Mouse (Mus musculus) forebrain, embryonic 14.5 days (tissue): ENCODE results near the gene Dnase2b. TPM values are rescaled to one million over a fixed set of nuclear protein-coding genes. Genes with fewer than 3 reads are reported as not detected.

Experiments used
- ATAC-seq: fragments of 200-750 bp; cut with Nextera tagmentation; 2 replicates; pipeline ENCODE4 v1.8.0; 2017; ENCODE audit warnings: mild to moderate bottlenecking, moderate library complexity
- DNase-seq: peaks from one replicate; pipeline ENCODE4 v3.0.0-alpha.2; 2015; ENCODE audit warnings: low spot score
- H3K27ac ChIP-seq: fragments of 300-500 bp; sonication (generic); 2 replicates; pipeline ENCODE4 v1.5.1; 2014; ENCODE audit warnings: low read depth, mild to moderate bottlenecking, control low read depth, low read length, moderate library complexity
- H3K27me3 ChIP-seq: fragments of 300-500 bp; sonication (generic); replicated peaks from 2 replicates; pipeline ENCODE4 v1.6.1; 2014; ENCODE audit warnings: low read length, control low read depth, mixed read lengths; ENCODE audit not compliant: control insufficient read depth, insufficient read depth
- H3K36me3 ChIP-seq: fragments of 300-500 bp; sonication (generic); 2 replicates; pipeline ENCODE4 v1.6.1; 2014; ENCODE audit warnings: low read length, control low read depth; ENCODE audit not compliant: control insufficient read depth, insufficient read depth
- H3K4me1 ChIP-seq: fragments of 300-500 bp; sonication (generic); 2 replicates; pipeline ENCODE4 v1.6.1; 2014; ENCODE audit warnings: antibody characterized with exemption, low read length, control low read depth; ENCODE audit not compliant: control insufficient read depth, insufficient read depth
- H3K4me2 ChIP-seq: fragments of 300-500 bp; sonication (generic); 2 replicates; pipeline ENCODE4 v1.6.1; 2014; ENCODE audit warnings: mild to moderate bottlenecking, control low read depth, low read length
- H3K4me3 ChIP-seq: fragments of 300-500 bp; sonication (generic); 2 replicates; pipeline ENCODE4 v1.5.1; 2014; ENCODE audit warnings: low read depth, low read length, control low read depth
- H3K9ac ChIP-seq: fragments of 300-500 bp; sonication (generic); 2 replicates; pipeline ENCODE4 v1.6.1; 2014; ENCODE audit warnings: mild to moderate bottlenecking, low read length, control low read depth, moderate library complexity
- H3K9me3 ChIP-seq: fragments of 300-500 bp; sonication (generic); replicated peaks from 2 replicates; pipeline ENCODE4 v1.6.1; 2016; ENCODE audit warnings: low read length, control low read depth, mixed read lengths; ENCODE audit not compliant: control insufficient read depth
- WGBS: fragments of 180-500 bp; shearing (Covaris S2); extraction: QIAGEN DNeasy Blood & Tissue Kit; methylation state at CpG from one replicate; pipeline ENCODE4 v1.1.7; 2014; 5-methylcytosine and 5-hydroxymethylcytosine counted together
- polyA plus RNA-seq: library from polyadenylated mRNA; unstranded; fragments of >200 nt; fragmentation: Nextera tagmentation; extraction: Ambion mirVana; gene quantifications from 2 replicates; pipeline ENCODE4 v1.2.1, GENCODE M21; 2014

Gene Dnase2b
- polyA plus RNA-seq, 1 experiment from 2014 or later: not detected

DNA sequence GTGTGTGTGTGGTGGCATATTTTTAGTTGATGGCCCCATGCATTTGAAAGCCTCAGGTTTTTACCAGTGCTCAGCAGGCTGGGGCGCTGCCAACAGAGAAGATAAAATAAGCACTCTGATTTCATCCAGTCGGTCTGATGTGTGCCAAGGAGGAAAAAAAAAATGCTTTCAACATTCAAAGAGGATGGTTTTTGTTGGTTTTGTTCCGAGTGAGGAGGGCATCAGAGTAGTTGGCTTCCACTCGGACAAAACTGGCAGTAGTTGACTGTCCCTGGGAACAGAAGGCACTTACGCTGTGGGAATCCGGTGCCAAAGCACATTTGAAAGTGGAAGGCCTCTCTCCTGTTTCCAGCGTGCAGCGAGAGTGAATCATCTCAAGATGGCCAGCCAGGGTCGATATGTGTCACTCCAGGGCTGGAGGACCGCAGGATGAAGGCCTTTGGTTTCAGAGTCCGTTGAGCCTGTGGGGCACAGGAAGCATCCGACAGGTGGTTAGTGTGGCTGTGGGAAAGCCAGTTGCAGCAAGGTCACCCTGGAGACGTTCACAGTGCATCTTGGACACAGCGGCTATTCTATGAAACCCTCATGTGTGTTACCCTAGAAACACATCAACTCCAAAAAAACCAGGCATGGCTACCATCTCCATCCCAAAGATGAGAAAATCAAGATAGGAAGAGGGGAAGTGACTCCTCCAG, 5.3 kb upstream of the Dnase2b start:
- 90% methylated on average over 14 of the region's 14 CpGs for WGBS
- ATAC-seq (no peak), DNase-seq (peak; percentile 23)
- H3K27ac ChIP-seq: no peak overlapping the region
- H3K4me2 ChIP-seq: no peak overlapping the region
- H3K9me3 ChIP-seq: no peaks in the 10 kb centered on the region
- H3K4me3 ChIP-seq: no peak overlapping the region
- no peaks in the 10 kb centered on the region for H3K36me3 ChIP-seq
- H3K4me1 ChIP-seq: no peaks in the 10 kb centered on the region
- no peaks in the 10 kb centered on the region for H3K27me3 ChIP-seq
- H3K9ac ChIP-seq: no peak overlapping the region

DNA sequence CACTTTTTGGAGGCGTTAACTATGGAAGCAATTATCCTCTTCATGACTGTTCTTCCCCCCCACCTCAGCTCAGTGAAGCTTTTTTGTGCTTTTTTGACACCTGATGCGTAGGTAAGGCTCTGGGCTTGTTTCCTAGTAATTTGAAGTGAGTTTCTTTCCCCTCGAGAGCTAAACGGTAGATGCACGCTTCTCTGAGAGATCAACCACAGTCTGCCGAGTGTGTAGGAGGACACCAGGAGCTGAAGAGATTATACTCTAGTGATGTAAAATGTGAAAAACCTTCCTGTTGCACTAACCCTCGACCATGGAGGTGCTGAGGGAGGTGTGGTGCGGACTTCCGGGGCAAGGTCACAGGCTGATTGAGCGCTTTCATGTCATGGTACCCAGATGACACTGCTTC, 4.7 kb upstream of the Dnase2b start:
- no peak overlapping the region for H3K27ac ChIP-seq

DNA sequence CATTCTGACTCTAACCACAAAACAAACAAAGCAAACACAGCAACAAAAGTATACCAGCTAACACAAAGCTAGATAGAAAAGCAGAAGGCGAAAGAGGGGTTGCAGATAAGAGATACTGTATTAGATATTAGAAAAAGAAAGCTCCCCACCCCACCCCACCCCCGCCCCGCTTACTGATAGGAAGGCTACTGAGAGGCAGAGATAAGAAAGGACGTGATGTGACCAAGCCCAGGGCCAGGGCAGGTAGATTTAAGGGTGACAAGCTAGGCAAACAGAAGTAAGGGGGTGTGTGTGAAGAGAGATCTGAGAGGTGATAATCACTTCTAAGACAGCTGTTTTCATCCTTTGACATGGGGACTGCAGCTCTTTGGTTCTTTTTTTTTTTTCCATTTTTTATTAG, 3.0 kb upstream of the Dnase2b start:
- Histone ChIP-seq H3K36me3 (no peaks in the 10 kb centered on the region), H3K9me3 (no peaks in the 10 kb centered on the region), H3K27ac (no peak overlapping the region), H3K4me2 (no peak overlapping the region), H3K4me1 (no peaks in the 10 kb centered on the region), H3K4me3 (no peak overlapping the region), H3K9ac (no peak overlapping the region), H3K27me3 (no peaks in the 10 kb centered on the region)
- 89% methylated on average over 4 of the region's 4 CpGs for WGBS
- DNase-seq: no peak
- no peak for ATAC-seq

More for the DNA sequence above, 4.7 kb upstream of the Dnase2b start:
- 87% methylated on average over 10 of the region's 10 CpGs for WGBS
- no peak overlapping the region for H3K4me3 ChIP-seq
- no peaks in the 10 kb centered on the region for H3K4me1 ChIP-seq
- ATAC-seq (no peak), DNase-seq (no peak)
- no peaks in the 10 kb centered on the region for H3K9me3 ChIP-seq
- no peaks in the 10 kb centered on the region for H3K36me3 ChIP-seq
- H3K27me3 ChIP-seq: no peaks in the 10 kb centered on the region
- no peak overlapping the region for H3K4me2 ChIP-seq
- no peak overlapping the region for H3K9ac ChIP-seq

DNA sequence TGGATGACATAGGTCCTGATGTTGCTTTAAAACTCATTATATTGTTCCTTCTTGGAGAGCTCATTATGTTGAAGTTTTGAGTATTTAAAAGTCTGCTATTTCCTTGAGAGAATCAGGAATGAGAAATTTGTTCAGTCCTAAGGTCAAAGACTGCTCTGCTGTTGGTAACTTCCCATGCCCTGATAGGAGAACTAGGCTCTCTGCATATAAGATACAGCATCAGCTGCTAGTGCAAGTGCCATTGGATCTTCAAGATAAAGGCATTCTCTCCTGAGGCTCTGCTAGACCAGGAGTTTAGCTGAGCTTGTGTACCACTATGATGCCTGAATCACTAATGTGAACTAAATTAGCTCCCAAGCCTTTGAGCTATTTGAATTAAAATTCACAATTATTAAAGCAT, 2.5 kb upstream of the Dnase2b start:
- DNase-seq (no peak), ATAC-seq (no peak)
- no peaks in the 10 kb centered on the region for H3K4me1 ChIP-seq
- H3K27ac ChIP-seq: no peak overlapping the region
- H3K4me3 ChIP-seq: no peak overlapping the region
- no peaks in the 10 kb centered on the region for H3K27me3 ChIP-seq
- no peaks in the 10 kb centered on the region for H3K9me3 ChIP-seq
- H3K4me2 ChIP-seq: no peak overlapping the region
- H3K36me3 ChIP-seq: no peaks in the 10 kb centered on the region
- no peak overlapping the region for H3K9ac ChIP-seq

DNA sequence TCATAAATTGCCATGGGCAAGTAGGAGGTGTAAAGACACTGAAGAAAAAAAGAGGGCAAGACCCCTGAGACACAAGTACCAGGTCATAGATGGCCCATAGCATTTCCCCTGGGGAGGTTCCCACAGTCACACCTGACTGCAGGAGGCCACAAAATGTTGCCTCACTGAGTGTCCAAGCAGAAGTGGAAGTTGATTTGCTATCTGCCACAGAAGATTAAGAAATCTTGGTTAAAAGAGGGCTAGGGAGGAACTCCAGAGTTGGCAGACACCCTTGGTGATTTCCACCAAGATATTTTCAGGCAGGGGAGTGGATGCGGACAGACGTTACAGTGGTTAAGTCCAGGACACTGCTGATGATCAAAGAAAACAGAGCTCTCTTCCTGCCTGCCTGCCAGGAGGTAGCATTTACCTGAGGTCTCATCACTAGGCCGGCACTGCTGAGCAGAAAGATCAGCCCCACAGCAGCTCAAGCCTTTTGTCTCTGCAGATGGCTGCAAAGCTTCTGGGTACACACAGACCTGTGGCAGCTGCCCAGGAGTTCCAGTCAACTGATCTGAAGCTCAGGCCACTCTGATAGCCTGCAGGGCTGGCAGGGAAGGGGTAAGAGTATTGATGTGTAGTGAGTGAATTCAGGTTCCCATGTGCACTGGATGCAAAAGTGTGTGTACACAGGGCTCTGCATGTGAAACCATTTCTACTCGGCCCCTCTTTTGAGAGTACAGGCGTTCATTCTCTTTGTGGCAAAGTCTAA, 1.3 kb upstream of the Dnase2b start:
- Histone ChIP-seq H3K4me1 (no peaks in the 10 kb centered on the region), H3K27ac (no peak overlapping the region), H3K36me3 (no peaks in the 10 kb centered on the region), H3K4me3 (no peak overlapping the region), H3K4me2 (no peak overlapping the region), H3K9me3 (no peaks in the 10 kb centered on the region), H3K9ac (no peak overlapping the region), H3K27me3 (no peaks in the 10 kb centered on the region)
- no peak for ATAC-seq
- 74% methylated on average over 5 of the region's 5 CpGs for WGBS
- no peak for DNase-seq

DNA sequence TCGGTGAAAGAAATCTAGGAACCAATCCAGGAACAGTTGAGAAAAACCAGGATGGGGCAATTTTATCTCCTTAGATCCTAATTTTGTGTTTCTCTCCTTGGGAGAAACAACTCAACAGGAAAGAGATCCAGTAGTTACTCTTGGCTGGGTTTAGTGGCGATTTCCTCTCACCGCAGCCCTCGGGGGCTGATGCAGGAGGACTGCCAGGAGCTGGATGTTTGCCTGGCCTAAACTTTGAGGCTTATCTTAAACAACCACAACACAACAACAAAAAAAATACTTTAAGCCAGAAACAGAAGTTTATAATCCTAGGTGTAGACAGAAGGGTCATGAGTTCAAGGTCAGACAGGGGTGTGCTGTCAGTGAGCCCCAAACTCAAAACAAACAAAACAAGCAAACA, 3.6 kb downstream of the Dnase2b start:
- no peaks in the 10 kb centered on the region for H3K9me3 ChIP-seq
- H3K36me3 ChIP-seq: no peaks in the 10 kb centered on the region
- no peak overlapping the region for H3K9ac ChIP-seq
- H3K4me1 ChIP-seq: peaks cover 3% of the 10 kb centered on the region; the same call in 1 of the 2 replicates
- no peak overlapping the region for H3K4me3 ChIP-seq
- no peak overlapping the region for H3K27ac ChIP-seq
- no peak for DNase-seq
- no peak overlapping the region for H3K4me2 ChIP-seq
- no peaks in the 10 kb centered on the region for H3K27me3 ChIP-seq
- WGBS: 92% methylated on average over 4 of the region's 4 CpGs
- no peak for ATAC-seq

DNA sequence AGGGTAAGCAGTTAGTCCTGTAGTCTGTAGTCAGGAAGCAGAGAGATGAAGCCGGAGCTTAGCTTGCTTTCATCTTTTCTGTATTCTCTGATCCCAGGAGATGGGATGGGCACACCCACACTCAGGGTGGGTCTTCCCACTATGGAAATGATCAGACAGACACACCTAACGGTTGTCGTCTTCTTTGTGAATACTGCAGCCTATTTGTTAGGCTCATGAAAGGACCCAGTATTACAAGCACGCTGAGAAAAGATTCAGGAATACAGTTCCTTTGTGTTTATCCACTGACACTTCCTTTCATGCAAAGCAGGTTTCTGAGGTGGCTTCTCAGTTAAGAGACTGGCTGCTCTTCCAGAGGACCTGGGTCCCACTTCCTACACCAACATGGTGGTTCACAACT, 4.1 kb downstream of the Dnase2b start:
- H3K36me3 ChIP-seq: no peaks in the 10 kb centered on the region
- no peak overlapping the region for H3K4me3 ChIP-seq
- DNase-seq: no peak
- 70% methylated on average over 4 of the region's 4 CpGs for WGBS
- no peaks in the 10 kb centered on the region for H3K27me3 ChIP-seq
- H3K4me2 ChIP-seq: no peak overlapping the region
- ATAC-seq: no peak
- no peak overlapping the region for H3K27ac ChIP-seq
- H3K9ac ChIP-seq: no peak overlapping the region
- no peaks in the 10 kb centered on the region for H3K9me3 ChIP-seq
- H3K4me1 ChIP-seq: peaks cover 3% of the 10 kb centered on the region; the same call in 1 of the 2 replicates

DNA sequence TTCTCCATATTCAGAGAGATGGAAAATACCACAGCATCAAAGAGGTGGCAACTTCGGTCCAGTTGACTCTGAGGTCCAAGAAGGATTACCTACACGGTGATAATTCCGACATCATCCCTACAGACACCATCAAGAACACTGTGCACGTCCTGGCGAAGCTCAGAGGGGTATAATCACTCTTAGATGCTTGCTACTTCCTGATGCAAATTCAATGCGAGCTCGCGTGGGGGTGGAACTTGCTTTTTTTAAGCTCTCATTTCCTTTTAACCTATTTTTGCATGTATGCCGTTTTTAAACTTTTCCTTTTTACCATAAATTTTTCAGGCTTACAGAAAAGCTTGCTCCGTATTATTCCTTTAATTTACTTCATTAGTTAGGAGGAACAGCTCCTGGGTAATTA, 5.1 kb downstream of the Dnase2b start:
- no peak overlapping the region for H3K4me3 ChIP-seq
- H3K27me3 ChIP-seq: no peaks in the 10 kb centered on the region
- no peak overlapping the region for H3K9ac ChIP-seq
- no peak for DNase-seq
- H3K9me3 ChIP-seq: no peaks in the 10 kb centered on the region
- H3K27ac ChIP-seq: no peak overlapping the region
- H3K36me3 ChIP-seq: no peaks in the 10 kb centered on the region
- H3K4me1 ChIP-seq: peaks cover 3% of the 10 kb centered on the region; the same call in 1 of the 2 replicates
- H3K4me2 ChIP-seq: no peak overlapping the region
- ATAC-seq: no peak
- 78% methylated on average over 10 of the region's 10 CpGs for WGBS

DNA sequence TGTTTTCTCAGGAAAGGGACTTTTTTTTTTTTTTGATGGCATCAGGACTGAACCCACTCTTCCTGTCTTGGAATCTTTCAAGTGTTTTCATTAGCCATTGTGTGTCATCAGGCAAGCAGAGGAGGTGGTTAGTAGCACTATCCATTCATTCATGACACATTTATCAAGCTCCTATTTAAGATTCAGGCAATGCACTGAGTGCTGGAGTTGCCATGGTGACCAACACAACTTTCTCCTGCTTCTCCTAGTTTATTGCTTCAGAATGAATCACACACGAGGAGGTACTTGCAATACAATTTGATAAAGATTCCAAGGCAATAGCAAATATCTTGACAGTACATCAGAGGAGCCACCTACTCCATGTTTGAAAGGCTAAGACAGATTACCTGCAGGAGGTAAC, 8.0 kb downstream of the Dnase2b start:
- H3K27me3 ChIP-seq: no peaks in the 10 kb centered on the region
- H3K4me1 ChIP-seq: peaks cover 3% of the 10 kb centered on the region; the same call in 1 of the 2 replicates
- no peak overlapping the region for H3K9ac ChIP-seq
- peak; percentile 44; the same call in 1 of the 2 replicates for ATAC-seq
- peak; percentile 66 for DNase-seq
- no peak overlapping the region for H3K4me3 ChIP-seq
- no peak overlapping the region for H3K4me2 ChIP-seq
- 13% methylated on average over 1 of the region's 1 CpGs for WGBS
- no peak overlapping the region; the same call in 1 of the 2 replicates for H3K27ac ChIP-seq
- no peaks in the 10 kb centered on the region for H3K9me3 ChIP-seq
- no peaks in the 10 kb centered on the region for H3K36me3 ChIP-seq
